Mouse (Mus musculus) kidney, postnatal 0 days (tissue): ENCODE results near the gene Fbrsl1. TPM values are rescaled to one million over a fixed set of nuclear protein-coding genes. Genes with fewer than 3 reads are reported as not detected.

Experiments
- ATAC-seq: fragments of 200-750 bp; cut with Nextera tagmentation; replicated peaks from 2 replicates; pipeline ENCODE4 v1.8.0; 2017; ENCODE audit warnings: low read depth, moderate number of reproducible peaks, moderate TSS enrichment, moderate library complexity; ENCODE audit not compliant: low FRiP score
- DNase-seq: peaks from one replicate; pipeline ENCODE4 v3.0.0-alpha.2; 2016; ENCODE audit warnings: low spot score
- H3K27ac ChIP-seq: fragments of 300-500 bp; sonication (generic); 2 replicates; pipeline ENCODE4 v1.5.1; 2014; ENCODE audit warnings: mild to moderate bottlenecking
- H3K27me3 ChIP-seq: fragments of 300-500 bp; sonication (generic); 2 replicates; pipeline ENCODE4 v1.6.1; 2014; ENCODE audit warnings: low read length, mixed read lengths; ENCODE audit not compliant: insufficient read depth
- H3K36me3 ChIP-seq: fragments of 300-500 bp; sonication (generic); 2 replicates; pipeline ENCODE4 v1.6.1; 2014; ENCODE audit warnings: low read length, mixed read lengths; ENCODE audit not compliant: insufficient read depth
- H3K4me1 ChIP-seq: fragments of 300-500 bp; sonication (generic); replicated peaks from 2 replicates; pipeline ENCODE4 v1.6.1; 2014; ENCODE audit warnings: antibody characterized with exemption, low read length, mixed read lengths; ENCODE audit not compliant: insufficient read depth
- H3K4me2 ChIP-seq: fragments of 300-500 bp; sonication (generic); 2 replicates; pipeline ENCODE4 v1.6.1; 2014; ENCODE audit warnings: mild to moderate bottlenecking, low read length, moderate library complexity, mixed read lengths
- H3K4me3 ChIP-seq: fragments of 300-500 bp; sonication (generic); replicated peaks from 2 replicates; pipeline ENCODE4 v1.5.1; 2014; ENCODE audit warnings: low read depth, low read length
- H3K9ac ChIP-seq: fragments of 300-500 bp; sonication (generic); 2 replicates; pipeline ENCODE4 v1.6.1; 2014; ENCODE audit warnings: low read depth, low read length
- H3K9me3 ChIP-seq: fragments of 300-500 bp; sonication (generic); replicated peaks from 2 replicates; pipeline ENCODE4 v1.6.1; 2016; ENCODE audit warnings: low read length, inconsistent platforms, mixed read lengths
- CTCF ChIP-seq: IDR thresholded peaks from 2 replicates; pipeline ENCODE4 v1.5.1; 2016; ENCODE audit warnings: antibody characterized with exemption, low read depth, mild to moderate bottlenecking, moderate library complexity
- WGBS: fragments of 180-500 bp; shearing (Covaris S2); extraction: QIAGEN DNeasy Blood & Tissue Kit; methylation state at CpG from one replicate; pipeline ENCODE4 v1.1.7; 2014; 5-methylcytosine and 5-hydroxymethylcytosine counted together
- polyA plus RNA-seq: library from polyadenylated mRNA; unstranded; fragments of >200 nt; fragmentation: Nextera tagmentation; extraction: Ambion mirVana; gene quantifications from 2 replicates; pipeline ENCODE4 v1.2.1, GENCODE M21; 2015

The Fbrsl1 gene
- 11.8 and 14.0 TPM in 2 replicates for polyA plus RNA-seq

GRCm38 (mm10) chr5:110448436-110449134 is at the start of gene Fbrsl1:
Gene Fbrsl1, minus strand, starts transcription at chr5:110448503.
- ATAC-seq: peak; percentile 98
- peak within 1 kb of the TSS; percentile 91 for H3K4me3 ChIP-seq
- under 1% methylated on average over 36 of the region's 46 CpGs for WGBS
- peak; percentile 98 for DNase-seq
- peaks cover 12% of the 10 kb centered on the region for H3K4me1 ChIP-seq
- peak within 1 kb of the TSS; percentile 79 for H3K4me2 ChIP-seq
- H3K27ac ChIP-seq: peak within 1 kb of the TSS; percentile 94
- no peaks in the 10 kb centered on the region for H3K36me3 ChIP-seq
- peak within 1 kb of the TSS; percentile 95 for H3K9ac ChIP-seq
- H3K27me3 ChIP-seq: no peaks in the 10 kb centered on the region
- no peak for TF ChIP-seq CTCF
- H3K9me3 ChIP-seq: no peaks in the 10 kb centered on the region

- no peaks in the 10 kb centered on the region for H3K27me3 ChIP-seq
- no peaks in the 10 kb centered on the region for H3K9me3 ChIP-seq
- no peaks in the 10 kb centered on the region for H3K4me1 ChIP-seq
- TF ChIP-seq CTCF: no peak
- H3K4me2 ChIP-seq: no peak overlapping the region
- DNase-seq (no peak), ATAC-seq (no peak)
- no peaks in the 10 kb centered on the region for H3K36me3 ChIP-seq
- WGBS: 16% methylated on average over 10 of the region's 10 CpGs
- no peak overlapping the region for H3K9ac ChIP-seq
- no peak overlapping the region for H3K27ac ChIP-seq
- H3K4me3 ChIP-seq: no peak overlapping the region
Measured at GRCm38 (mm10) chr5:110498071-110498470, 49.8 kb upstream of the Fbrsl1 start.

- no peak for DNase-seq
- no peaks in the 10 kb centered on the region for H3K27me3 ChIP-seq
- no peak overlapping the region for H3K9ac ChIP-seq
- ATAC-seq: no peak
- H3K4me3 ChIP-seq: no peak overlapping the region
- no peak for TF ChIP-seq CTCF
- H3K27ac ChIP-seq: no peak overlapping the region
- no peaks in the 10 kb centered on the region for H3K36me3 ChIP-seq
- H3K4me1 ChIP-seq: no peaks in the 10 kb centered on the region
- H3K4me2 ChIP-seq: no peak overlapping the region
- H3K9me3 ChIP-seq: no peaks in the 10 kb centered on the region
- WGBS: 74% methylated on average over 5 of the region's 5 CpGs
Measured at GRCm38 (mm10) chr5:110497556-110497955, 49.3 kb upstream of the Fbrsl1 start.

- Histone ChIP-seq H3K27me3 (no peaks in the 10 kb centered on the region), H3K4me2 (no peak overlapping the region), H3K36me3 (no peaks in the 10 kb centered on the region), H3K9ac (no peak overlapping the region), H3K27ac (no peak overlapping the region), H3K4me1 (no peaks in the 10 kb centered on the region), H3K4me3 (no peak overlapping the region), H3K9me3 (no peaks in the 10 kb centered on the region)
- DNase-seq: no peak
- 95% methylated on average over 6 of the region's 6 CpGs for WGBS
- no peak for ATAC-seq
- TF ChIP-seq CTCF: no peak
Measured at GRCm38 (mm10) chr5:110495051-110495450, 46.7 kb upstream of the Fbrsl1 start.

- no peak for DNase-seq
- Histone ChIP-seq H3K36me3 (no peaks in the 10 kb centered on the region), H3K27me3 (no peaks in the 10 kb centered on the region), H3K4me1 (no peaks in the 10 kb centered on the region), H3K4me3 (no peak overlapping the region), H3K4me2 (no peak overlapping the region), H3K9me3 (no peaks in the 10 kb centered on the region), H3K9ac (no peak overlapping the region), H3K27ac (0 out of 2 replicates have a peak overlapping the region, but pooled peaks have one; percentile 14)
- WGBS: 67% methylated on average over 4 of the region's 4 CpGs
- no peak for ATAC-seq
- TF ChIP-seq CTCF: no peak
Measured at GRCm38 (mm10) chr5:110494396-110494795, 46.1 kb upstream of the Fbrsl1 start.

- Histone ChIP-seq H3K9ac (no peak overlapping the region), H3K4me3 (no peak overlapping the region), H3K4me1 (no peaks in the 10 kb centered on the region), H3K36me3 (no peaks in the 10 kb centered on the region), H3K27me3 (no peaks in the 10 kb centered on the region), H3K9me3 (no peaks in the 10 kb centered on the region), H3K27ac (no peak overlapping the region), H3K4me2 (no peak overlapping the region)
- ATAC-seq (peak; percentile 50), DNase-seq (peak; percentile 88)
- WGBS: 4% methylated on average over 4 of the region's 4 CpGs
- peak; percentile 98 for TF ChIP-seq CTCF
Measured at GRCm38 (mm10) chr5:110493785-110494184, 45.5 kb upstream of the Fbrsl1 start.
